1 mouse cellular context compared by ENCODE assay signal in the genomic region with DNA sequence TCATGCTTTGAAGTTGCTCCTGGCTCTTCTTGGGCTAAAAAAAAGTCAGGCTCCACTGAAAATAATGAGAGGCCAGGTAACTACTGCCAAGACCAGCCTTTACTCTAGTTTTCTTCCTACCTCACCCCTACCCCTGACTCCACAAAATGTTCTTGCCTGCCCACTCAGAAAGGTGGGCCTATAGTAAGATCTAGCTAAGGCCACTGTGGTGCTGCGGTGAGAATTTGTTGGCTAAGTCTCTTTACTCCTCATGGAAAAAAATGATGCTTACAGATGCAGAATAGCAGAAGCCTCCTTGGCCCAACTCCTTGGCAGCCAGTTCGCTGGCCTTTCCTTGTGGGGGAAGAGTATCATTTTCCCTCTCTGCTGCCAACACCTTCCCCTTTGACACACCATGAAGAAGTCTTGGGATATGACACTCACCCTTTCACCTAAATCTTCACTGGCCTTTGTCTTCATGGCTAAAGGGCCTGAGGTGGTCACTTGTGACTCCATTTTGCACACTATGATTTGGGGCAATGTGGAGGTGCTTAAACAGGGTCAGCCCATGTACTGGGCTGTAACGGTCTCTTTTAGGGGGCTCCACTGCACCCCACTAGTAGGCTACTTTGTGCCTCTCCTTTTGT.
TF ChIP-seq lines count a peak whose summit lies in the region.

No protein-coding gene starts in this region.

TF ChIP-seq in CH12.LX, 34 proteins besides CTCF, POLR2A, EP300 and RAD21:
- TF ChIP-seq ZNF384 (IDR thresholded peaks at IDR 0.05; ENCODE audit: low read depth, low read length) = no peak
- TF ChIP-seq TBP (conservative IDR thresholded peaks at IDR 0.05; ENCODE audit: low read depth, low read length) = no peak
- peak; percentile 94 for TF ChIP-seq POLR2AphosphoS2 (IDR thresholded peaks at IDR 0.05; ENCODE audit: low read depth, low read length)
- 0 out of 2 replicates have a peak, but pooled peaks have one; percentile 3 for TF ChIP-seq ZMIZ1 (IDR thresholded peaks at IDR 0.05; ENCODE audit: low read depth, low read length)
